Mouse (Mus musculus) liver, embryonic 14.5 days (tissue): ENCODE measurements around the gene 9930021J03Rik.

Source experiments
- CTCF ChIP-seq: IDR thresholded peaks from 2 replicates; pipeline ENCODE4 v1.5.1; 2016; ENCODE audit warnings: antibody characterized with exemption, low read depth, control low read depth
- EP300 ChIP-seq: IDR thresholded peaks from 2 replicates; pipeline ENCODE4 v1.6.1; 2016; ENCODE audit warnings: antibody characterized with exemption, low read depth

GRCm38 (mm10) chr19:29735421-29735820, 70.4 kb downstream of the 9930021J03Rik start:
- TF ChIP-seq CTCF: no peak
- TF ChIP-seq EP300: no peak
